Mouse (Mus musculus) heart, adult 2 months (tissue): ENCODE data around the gene Fads6.

ENCODE experiments used
- CTCF ChIP-seq: fragments of 200-600 bp; IDR thresholded peaks from 2 replicates; pipeline ENCODE4 v1.8.1; 2022; ENCODE audit warnings: antibody characterized with exemption, mild to moderate bottlenecking, moderate library complexity
- EP300 ChIP-seq: fragments of 200-500 bp; IDR thresholded peaks from 2 replicates; pipeline ENCODE4 v1.6.1; 2011; ENCODE audit warnings: low read depth, low read length, control low read depth; ENCODE audit not compliant: insufficient read depth
- POLR2A ChIP-seq: fragments of 200-500 bp; IDR thresholded peaks from 2 replicates; pipeline ENCODE4 v1.6.1; 2011; ENCODE audit warnings: mild to moderate bottlenecking, low read depth, low read length, control low read depth; ENCODE audit not compliant: insufficient read depth

- TF ChIP-seq CTCF (no peak), POLR2A (no peak), EP300 (no peak)
Observed at GRCm38 (mm10) chr11:115242746-115243145, 54.7 kb downstream of the Fads6 start.
